8 mouse cellular contexts compared by ENCODE assay signal in genomic region chr11:120457772-120458751, GRCm38 (mm10). TPM values are rescaled to one million over a fixed set of nuclear protein-coding genes. Genes with fewer than 3 reads are reported as not detected.
A peak's percentile ranks its signal among the peaks of the same experiment; 100 is the strongest.
DNase-seq lines count a peak whose midpoint lies in the region; ATAC-seq and TF ChIP-seq lines count a peak whose summit lies in the region.

Oxld1 (minus strand) TSS chr11:120458068.
Ccdc137 (plus strand) TSS chr11:120458115.

- H3K9me3 ChIP-seq in MEL (replicated peaks; ENCODE audit: insufficient read depth, low read length), result no peaks in the 10 kb centered on the region
- H3K9me3 ChIP-seq in forebrain, embryonic 14.5 days (replicated peaks; ENCODE audit: control insufficient read depth, low read length), result no peaks in the 10 kb centered on the region
- H3K9me3 ChIP-seq in neural tube, embryonic 15.5 days (replicated peaks), result no peaks in the 10 kb centered on the region

- H3K27me3 ChIP-seq in MEL (ENCODE audit: control insufficient read depth in 1 of 2, insufficient read depth in 2 of 2, low read length in 2 of 2), result no peaks in the 10 kb centered on the region
- no peaks in the 10 kb centered on the region for H3K27me3 ChIP-seq in forebrain, embryonic 14.5 days (replicated peaks; ENCODE audit: control insufficient read depth, insufficient read depth, low read length)
- no peaks in the 10 kb centered on the region for H3K27me3 ChIP-seq in neural tube, embryonic 15.5 days (replicated peaks)

- peak within 1 kb of the TSS; percentile 93 for H3K9ac ChIP-seq in MEL (ENCODE audit: control insufficient read depth, low read depth, low read length, poor library complexity, severe bottlenecking)
- H3K9ac ChIP-seq in forebrain, embryonic 14.5 days (ENCODE audit: low read length), result peak within 1 kb of the TSS; percentile 97
- H3K9ac ChIP-seq in neural tube, embryonic 15.5 days (replicated peaks), result peak within 1 kb of the TSS; percentile 100

- peaks cover 37% of the 10 kb centered on the region for H3K79me2 ChIP-seq in MEL (ENCODE audit: control insufficient read depth, insufficient read depth, low read length, poor library complexity)

- peak; percentile 82 to 98 for TF ChIP-seq POLR2A in MEL (IDR thresholded peaks at IDR 0.05; ENCODE audit: control insufficient read depth in 1 of 2, insufficient read depth in 1 of 2, low read depth in 1 of 2, low read length in 2 of 2, poor library complexity in 1 of 2)

- TF ChIP-seq EP300 in MEL (IDR thresholded peaks at IDR 0.05; ENCODE audit: low read depth in 1 of 2, low read length in 2 of 2), result 0 out of 4 replicates have a peak, but pooled peaks of 1 of the 2 experiments have one; percentile 10

- no peak for TF ChIP-seq RAD21 in MEL (IDR thresholded peaks at IDR 0.05; ENCODE audit: low read depth, low read length)

- peak within 1 kb of the TSS; percentile 78 for H3K4me2 ChIP-seq in forebrain, embryonic 14.5 days (ENCODE audit: low read length)
- H3K4me2 ChIP-seq in neural tube, embryonic 15.5 days, result peak within 1 kb of the TSS; percentile 83

- H3K27ac ChIP-seq in MEL (ENCODE audit: control insufficient read depth, low read depth, low read length), result peak within 1 kb of the TSS; percentile 70
- peak within 1 kb of the TSS; percentile 63; the same call in 1 of the 2 replicates for H3K27ac ChIP-seq in forebrain, embryonic 14.5 days (ENCODE audit: low read depth, low read length)
- H3K27ac ChIP-seq in neural tube, embryonic 15.5 days (replicated peaks), result peak within 1 kb of the TSS; percentile 87

- H3K4me3 ChIP-seq in MEL (ENCODE audit: control insufficient read depth in 1 of 2, insufficient read depth in 1 of 2, low read depth in 2 of 2, low read length in 2 of 2), result peak within 1 kb of the TSS; percentile 84 to 86
- H3K4me3 ChIP-seq in forebrain, embryonic 14.5 days (ENCODE audit: low read depth, low read length), result peak within 1 kb of the TSS; percentile 82
- peak within 1 kb of the TSS; percentile 99 for H3K4me3 ChIP-seq in neural tube, embryonic 15.5 days (replicated peaks)

- H3K36me3 ChIP-seq in MEL (ENCODE audit: control insufficient read depth in 1 of 2, insufficient read depth in 2 of 2, low read length in 2 of 2), result peaks cover 3 to 10% of the 10 kb centered on the region in 2 experiments; a peak in 3 of 4 replicates
- peaks cover 37% of the 10 kb centered on the region for H3K36me3 ChIP-seq in forebrain, embryonic 14.5 days (ENCODE audit: control insufficient read depth, insufficient read depth, low read length)
- peaks cover 38% of the 10 kb centered on the region for H3K36me3 ChIP-seq in neural tube, embryonic 15.5 days

- WGBS in forebrain, embryonic 14.5 days, result 5% methylated on average over 58 of the region's 62 CpGs
- WGBS in neural tube, embryonic 15.5 days, result 4% methylated on average over 62 of the region's 62 CpGs

- peaks cover 0 to 14% of the 10 kb centered on the region in 2 experiments; a peak in 2 of 4 replicates for H3K4me1 ChIP-seq in MEL (ENCODE audit: control insufficient read depth in 1 of 2, insufficient read depth in 2 of 2, low read length in 2 of 2)
- peaks cover 3% of the 10 kb centered on the region; the same call in 1 of the 2 replicates for H3K4me1 ChIP-seq in forebrain, embryonic 14.5 days (ENCODE audit: control insufficient read depth, insufficient read depth, low read length)
- peaks cover 30% of the 10 kb centered on the region for H3K4me1 ChIP-seq in neural tube, embryonic 15.5 days

- TF ChIP-seq CTCF in MEL (IDR thresholded peaks at IDR 0.05 in 2 of 3, conservative IDR thresholded peaks at IDR 0.05 in 1 of 3; ENCODE audit: control insufficient read depth in 1 of 3, insufficient read depth in 1 of 3, low read depth in 2 of 3, low read length in 3 of 3, poor library complexity in 1 of 3, severe bottlenecking in 1 of 3), result no peak

- ATAC-seq in forebrain, embryonic 14.5 days, result peak; percentile 93
- peak; percentile 88 for ATAC-seq in neural tube, embryonic 15.5 days (ENCODE audit: low FRiP score)

- DNase-seq in MEL (ENCODE audit: low read depth, low spot score), result peak; percentile 97
- peak; percentile 65 for DNase-seq in cerebellum, adult 11-12 months
- peak; percentile 91 for DNase-seq in forebrain, embryonic 14.5 days (ENCODE audit: low spot score)
- peak; percentile 87 to 89 for DNase-seq in heart, postnatal 10 days
- peak; percentile 85 to 90 for DNase-seq in kidney, postnatal 4 days
- peak; percentile 72 to 77 for DNase-seq in lung, adult 18-20 months
- DNase-seq in testis, postnatal 14 days (ENCODE audit: low spot score), result peak; percentile 78

- intact Hi-C loops in heart, postnatal 10 days (cut with DNase I), result no loop called here

TF ChIP-seq in MEL, 35 proteins besides CTCF, POLR2A, EP300 and RAD21 (continues in another document):
- TF ChIP-seq TAL1 (IDR thresholded peaks at IDR 0.05; ENCODE audit: low read length), result no peak
- no peak for TF ChIP-seq E2F4 (IDR thresholded peaks at IDR 0.05; ENCODE audit: borderline replicate concordance, low read depth, low read length)
- TF ChIP-seq UBTF (IDR thresholded peaks at IDR 0.05; ENCODE audit: borderline replicate concordance, insufficient read depth, low read depth, low read length), result no peak; the same call in 1 of the 2 replicates
- peak; percentile 98 for TF ChIP-seq POLR2AphosphoS2 (IDR thresholded peaks at IDR 0.05; ENCODE audit: low read length)
- TF ChIP-seq MYB (IDR thresholded peaks at IDR 0.05; ENCODE audit: low read depth, low read length), result no peak
- TF ChIP-seq MYC (IDR thresholded peaks at IDR 0.05; ENCODE audit: low read depth, low read length), result peak; percentile 95
- TF ChIP-seq USF1 (IDR thresholded peaks at IDR 0.05; ENCODE audit: low read depth, low read length), result no peak
- peak; percentile 84 for TF ChIP-seq TBP (IDR thresholded peaks at IDR 0.05; ENCODE audit: low read depth, low read length)
- TF ChIP-seq HCFC1 (IDR thresholded peaks at IDR 0.05; ENCODE audit: low read depth, low read length), result peak; percentile 90
- peak; percentile 96 for TF ChIP-seq ELF1 (IDR thresholded peaks at IDR 0.05; ENCODE audit: low read depth, low read length)
- TF ChIP-seq SMC3 (IDR thresholded peaks at IDR 0.05; ENCODE audit: low read depth, low read length), result no peak
- no peak for TF ChIP-seq CHD2 (IDR thresholded peaks at IDR 0.05; ENCODE audit: low read length)
- TF ChIP-seq CHD1 (IDR thresholded peaks at IDR 0.05; ENCODE audit: low read depth, low read length), result no peak
- TF ChIP-seq SIN3A (IDR thresholded peaks at IDR 0.05; ENCODE audit: low read length), result peak; percentile 99
- no peak for TF ChIP-seq JUND (IDR thresholded peaks at IDR 0.05; ENCODE audit: low read depth, low read length)
- TF ChIP-seq NRF1 (IDR thresholded peaks at IDR 0.05; ENCODE audit: insufficient read depth, low read depth, low read length, poor library complexity, severe bottlenecking), result peak; percentile 35; the same call in 1 of the 2 replicates
- no peak for TF ChIP-seq ZC3H11A (IDR thresholded peaks at IDR 0.05; ENCODE audit: low read depth, low read length)
- no peak for TF ChIP-seq MEF2A (IDR thresholded peaks at IDR 0.05; ENCODE audit: extremely low read depth, insufficient replicate concordance, low read depth, low read length, poor library complexity, severe bottlenecking)
- TF ChIP-seq ZNF384 (IDR thresholded peaks at IDR 0.05; ENCODE audit: low read depth, low read length), result peak; percentile 39; the same call in 1 of the 2 replicates
- TF ChIP-seq MAZ (IDR thresholded peaks at IDR 0.05; ENCODE audit: low read depth, low read length), result peak; percentile 60; the same call in 1 of the 2 replicates
- TF ChIP-seq TCF12 (IDR thresholded peaks at IDR 0.05; ENCODE audit: low read depth, low read length), result peak; percentile 78
- TF ChIP-seq RCOR1 (IDR thresholded peaks at IDR 0.05; ENCODE audit: low read depth, low read length), result 0 out of 2 replicates have a peak, but pooled peaks have one; percentile 5
- TF ChIP-seq BHLHE40 (IDR thresholded peaks at IDR 0.05; ENCODE audit: borderline replicate concordance, low read depth, low read length), result no peak
- peak; percentile 62; the same call in 1 of the 2 replicates for TF ChIP-seq ZKSCAN1 (IDR thresholded peaks at IDR 0.05; ENCODE audit: low read depth, low read length)
- TF ChIP-seq ZMIZ1 (IDR thresholded peaks at IDR 0.05; ENCODE audit: low read depth, low read length), result peak; percentile 90; the same call in 1 of the 2 replicates
- peak; percentile 39; the same call in 1 of the 2 replicates for TF ChIP-seq ETS1 (IDR thresholded peaks at IDR 0.05; ENCODE audit: low read depth, low read length)
- peak; percentile 97 for TF ChIP-seq MXI1 (IDR thresholded peaks at IDR 0.05; ENCODE audit: low read depth, low read length)
- TF ChIP-seq MAFK (IDR thresholded peaks at IDR 0.05; ENCODE audit: borderline replicate concordance, low read depth, low read length), result no peak
- no peak for TF ChIP-seq POLR2AphosphoS5 (IDR thresholded peaks at IDR 0.05; ENCODE audit: borderline replicate concordance, low read depth, low read length)
- no peak for TF ChIP-seq GATA1 (IDR thresholded peaks at IDR 0.05; ENCODE audit: low read depth, low read length)
- TF ChIP-seq USF2 (IDR thresholded peaks at IDR 0.05; ENCODE audit: borderline replicate concordance in 1 of 2, insufficient read depth in 1 of 2, low read depth in 1 of 2, low read length in 2 of 2), result no peak
- no peak; the same call in 1 of the 2 replicates for TF ChIP-seq KAT2A (conservative IDR thresholded peaks at IDR 0.05; ENCODE audit: low read depth, low read length)
- TF ChIP-seq MAX (IDR thresholded peaks at IDR 0.05; ENCODE audit: low read length), result peak; percentile 85
- TF ChIP-seq GABPA (IDR thresholded peaks at IDR 0.05; ENCODE audit: low read depth, low read length), result no peak

RNA-seq across cellular contexts. Expression of gene Oxld1, which starts in this region (rescaled TPM):
- total RNA-seq in MEL (2012; rRNA removed), result 15.9 and 17.6 TPM in 2 replicates
- 10 to 100 TPM in 1 of 2 experiments, not detected in 1; 17.5 TPM for polyA plus RNA-seq in MEL (2012; ENCODE audit: insufficient read depth in 1 of 2, insufficient read length in 2 of 2, low read depth in 1 of 2, low replicate concordance in 2 of 2, missing spikeins in 1 of 2)
- polyA plus RNA-seq in forebrain, embryonic 14.5 days (2014; fragmentation: Nextera tagmentation; extraction: Ambion mirVana), result 11.6 and 15.3 TPM in 2 replicates
- 10 to 100 TPM; 33.5 to 35.2 TPM for total RNA-seq in heart, postnatal 10 days (2021)
- 12.1 and 12.8 TPM in 2 replicates for polyA plus RNA-seq in neural tube, embryonic 15.5 days (2015; fragmentation: Nextera tagmentation; extraction: Ambion mirVana)

RNA-seq across cellular contexts. Expression of gene Ccdc137, which starts in this region (rescaled TPM):
- total RNA-seq in MEL (2012; rRNA removed), result 66.1 and 104 TPM in 2 replicates
- polyA plus RNA-seq in MEL (2012; ENCODE audit: insufficient read depth in 1 of 2, insufficient read length in 2 of 2, low read depth in 1 of 2, low replicate concordance in 2 of 2, missing spikeins in 1 of 2), result 100 to 1,000 TPM in 1 of 2 experiments, not detected in 1; 116 TPM
- polyA plus RNA-seq in forebrain, embryonic 14.5 days (2014; fragmentation: Nextera tagmentation; extraction: Ambion mirVana), result 18.6 and 18.8 TPM in 2 replicates
- total RNA-seq in heart, postnatal 10 days (2021), result 1 to 10 TPM; 6.4 to 7.9 TPM
- 24.5 and 26.6 TPM in 2 replicates for polyA plus RNA-seq in neural tube, embryonic 15.5 days (2015; fragmentation: Nextera tagmentation; extraction: Ambion mirVana)

Comparison
In these comparisons a context has a peak if more than half of its experiments do, and no peak if none do; other contexts are left out.
1. Peak in every context shown above with its lines: DNase-seq, ATAC-seq, H3K4me3 ChIP-seq and H3K27ac ChIP-seq.